Comparison of ENCODE assay signal across 18 mouse cellular contexts in genomic region chr11:112264077-112264476, GRCm38 (mm10).
"Had no signal": no experiment of that assay in that cellular context is flagged by ENCODE, and none has a peak within 500 bp of the region (broad histone marks: within the 10 kb centered on the region; RNA-seq: fewer than 3 reads in every experiment).

No protein-coding gene starts in this region.

- H3K4me1 ChIP-seq: lung, embryonic 15.5 days; megakaryocyte, embryonic 14.5 days; midbrain, embryonic 13.5 days; neural tube, embryonic 12.5 days; stomach, embryonic 15.5 days had no signal

- H3K4me3 ChIP-seq: lung, embryonic 15.5 days; megakaryocyte, embryonic 14.5 days; midbrain, embryonic 13.5 days; neural tube, embryonic 12.5 days; stomach, embryonic 15.5 days had no signal

- H3K4me2 ChIP-seq: lung, embryonic 15.5 days; midbrain, embryonic 11.5 days; midbrain, embryonic 13.5 days; neural tube, embryonic 12.5 days; stomach, embryonic 15.5 days had no signal

- H3K27ac ChIP-seq: lung, embryonic 15.5 days; macrophage; midbrain, embryonic 13.5 days; neural tube, embryonic 12.5 days; stomach, embryonic 15.5 days; stomach, postnatal 0 days had no signal

- ATAC-seq: liver, postnatal 0 days; lung, postnatal 0 days; midbrain, embryonic 13.5 days; midbrain, embryonic 16.5 days had no signal

- DNase-seq: liver, postnatal 0 days; lung, adult 2 months; lung, postnatal 14 days; lung, postnatal 36 days; right cerebral cortex, postnatal 14 days; thymus, adult 2 months; thymus, postnatal 25 days; thymus, postnatal 4 days had no signal

- H3K36me3 ChIP-seq: lung, embryonic 15.5 days; midbrain, embryonic 13.5 days; neural tube, embryonic 12.5 days; stomach, embryonic 15.5 days had no signal

- H3K27me3 ChIP-seq: lung, embryonic 15.5 days; megakaryocyte, embryonic 14.5 days; midbrain, embryonic 13.5 days; neural tube, embryonic 12.5 days; stomach, embryonic 15.5 days had no signal

- H3K9ac ChIP-seq: liver, postnatal 0 days; lung, embryonic 15.5 days; midbrain, embryonic 13.5 days; neural tube, embryonic 12.5 days; stomach, embryonic 15.5 days had no signal

- H3K9me3 ChIP-seq: lung, embryonic 15.5 days; midbrain, embryonic 13.5 days; neural tube, embryonic 12.5 days; stomach, embryonic 15.5 days had no signal
